In genomic region chr3:109008180-109008579, GRCm38 (mm10) we compare ENCODE assay signal across 23 mouse cellular contexts.
"Had no signal": no experiment of that assay in that cellular context is flagged by ENCODE, and none has a peak within 500 bp of the region (broad histone marks: within the 10 kb centered on the region; RNA-seq: fewer than 3 reads in every experiment).

No protein-coding gene starts in this region.

- H3K4me2 ChIP-seq: liver, embryonic 13.5 days; liver, embryonic 15.5 days; lung, embryonic 14.5 days; midbrain, embryonic 12.5 days; neural tube, embryonic 13.5 days; neural tube, embryonic 15.5 days; stomach, embryonic 15.5 days had no signal

- H3K36me3 ChIP-seq: liver, embryonic 13.5 days; liver, embryonic 15.5 days; midbrain, embryonic 10.5 days; midbrain, embryonic 12.5 days; neural tube, embryonic 13.5 days; neural tube, embryonic 15.5 days; stomach, embryonic 15.5 days had no signal

- H3K9me3 ChIP-seq: liver, embryonic 13.5 days; liver, embryonic 15.5 days; midbrain, embryonic 12.5 days; neural tube, embryonic 13.5 days; neural tube, embryonic 15.5 days; stomach, embryonic 15.5 days had no signal

- H3K4me1 ChIP-seq: liver, embryonic 15.5 days; midbrain, embryonic 10.5 days; midbrain, embryonic 12.5 days; neural tube, embryonic 15.5 days had no signal

- H3K9ac ChIP-seq: liver, embryonic 13.5 days; liver, embryonic 15.5 days; liver, postnatal 0 days; lung, embryonic 14.5 days; midbrain, embryonic 12.5 days; neural tube, embryonic 13.5 days; neural tube, embryonic 15.5 days; stomach, embryonic 15.5 days had no signal

- ATAC-seq: liver, postnatal 0 days; midbrain, embryonic 16.5 days had no signal

- H3K27ac ChIP-seq: liver, embryonic 13.5 days; liver, embryonic 15.5 days; midbrain, embryonic 10.5 days; midbrain, embryonic 12.5 days; neural tube, embryonic 13.5 days; neural tube, embryonic 15.5 days; stomach, embryonic 15.5 days; stomach, postnatal 0 days had no signal

- H3K4me3 ChIP-seq: liver, embryonic 13.5 days; liver, embryonic 15.5 days; midbrain, embryonic 10.5 days; midbrain, embryonic 12.5 days; myocyte; neural tube, embryonic 13.5 days; neural tube, embryonic 15.5 days; stomach, embryonic 15.5 days had no signal

- H3K27me3 ChIP-seq: liver, embryonic 13.5 days; liver, embryonic 15.5 days; midbrain, embryonic 12.5 days; neural tube, embryonic 13.5 days; neural tube, embryonic 15.5 days; stomach, embryonic 15.5 days had no signal

- DNase-seq: liver, embryonic 13.5 days; liver, postnatal 0 days; lung, embryonic 14.5 days; lung, postnatal 10 days; lung, postnatal 4 days; midbrain, embryonic 14.5 days; retina, postnatal 1 day; right cerebral cortex, adult 18-20 months; right cerebral cortex, postnatal 25 days; right cerebral cortex, postnatal 4 days; spleen, adult 18-20 months; thymus, adult 2 months; thymus, postnatal 14 days; thymus, postnatal 36 days had no signal
